Mouse (Mus musculus) Patski (cell line): Measurements from ENCODE around the gene Polr3c. TPM values are rescaled to one million over a fixed set of nuclear protein-coding genes. Genes with fewer than 3 reads are reported as not detected.
A peak's percentile ranks its signal among the peaks of the same experiment; 100 is the strongest.
"Not testable (repeated sequence)": the region's sequence is repeated elsewhere in the genome, so short reads cannot be mapped to it uniquely, and the experiment has no call there.

Experiments
- ATAC-seq: fragments of 100-300 bp; one replicate; pipeline ENCODE4 v1.8.0; 2021
- CTCF ChIA-PET: fragments of 350-600 bp; sonication (Branson Sonifier 250); formaldehyde crosslinking; loops from one replicate; lab custom pipeline; 2022; ENCODE audit warnings: inconsistent platforms; lab: Charles Lee
- POLR2A ChIA-PET: fragments of 350-600 bp; sonication (Branson Sonifier 250); formaldehyde crosslinking; loops from one replicate; lab custom pipeline; 2022; ENCODE audit warnings: antibody characterized with exemption, inconsistent platforms; lab: Charles Lee
- DNase-seq: peaks from one replicate; pipeline ENCODE4 v3.0.0-alpha.2; 2011; ENCODE audit warnings: low read depth, low spot score
- H3K27me3 ChIP-seq: fragments of 371-371 bp; one replicate; pipeline ENCODE4 v1.5.1; 2021
- CTCF ChIP-seq: fragments of 100-300 bp; IDR thresholded peaks from one replicate; pipeline ENCODE4 v1.5.1; 2021
- in situ Hi-C: fragments of 300-500 bp; cut with MboI; formaldehyde crosslinking; loops from 3 replicates; pipeline ENCODE4 v1.11.1; 2018; ENCODE audit warnings: low pct_unique_long_range_greater_than_20kb, mixed read lengths
- polyA plus RNA-seq: library from polyadenylated mRNA; unstranded; gene quantifications from one replicate; pipeline ENCODE4 v1.2.3, GENCODE M21; 2021

Polr3c gene
- polyA plus RNA-seq, 1 experiment from 2014 or later = 62.5 TPM

GRCm38 (mm10) chr3:96740279-96740678 is 12.9 kb upstream of the Polr3c start:
- H3K27me3 ChIP-seq, POLR2A ChIA-PET, in situ Hi-C loops, ATAC-seq, DNase-seq: not testable (repeated sequence)
- CTCF ChIA-PET = interaction anchor here (0.6 to 1.8 kb wide), 7 partner anchors 10 to 116 kb away, joined by 3 to 6 read pairs (median 3); no protein-coding TSS in a partner anchor
- TF ChIP-seq CTCF = peak; percentile 61

DNA sequence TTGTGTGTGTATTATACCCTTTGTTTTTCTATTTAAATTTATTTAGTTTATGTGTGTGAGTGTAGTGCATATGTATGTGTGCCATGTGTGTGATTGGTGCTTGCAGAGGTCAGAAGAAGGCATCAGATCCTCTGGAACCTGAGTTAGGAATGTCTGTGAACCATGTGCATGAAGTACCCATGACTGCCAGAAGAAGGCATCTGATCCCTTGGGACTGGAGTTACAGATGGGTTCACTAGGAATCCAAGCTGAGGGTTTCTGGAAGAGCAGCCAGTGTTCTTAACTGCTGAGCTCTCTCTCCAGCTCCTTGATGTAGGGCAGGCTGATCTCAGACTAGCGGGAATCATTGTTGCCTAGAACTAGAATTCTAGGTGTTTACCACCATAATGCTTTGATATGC is 10.6 kb upstream of the Polr3c start:
- ChIA-PET POLR2A (no interaction called here), CTCF (interaction anchor here (0.6 to 1.4 kb wide), 7 partner anchors 8 to 1223 kb away, joined by 3 to 8 read pairs (median 3); no protein-coding TSS in a partner anchor)
- peak; percentile 53 for ATAC-seq
- in situ Hi-C loops = no loop called here
- peak; percentile 69 for TF ChIP-seq CTCF
- no peak for DNase-seq
- H3K27me3 ChIP-seq = no peaks in the 10 kb centered on the region

- TF ChIP-seq CTCF = no peak
- POLR2A ChIA-PET = no interaction called here
- CTCF ChIA-PET = interaction anchor here (0.6 to 1.4 kb wide), 8 partner anchors 8 to 1222 kb away, joined by 3 to 8 read pairs (median 3); no protein-coding TSS in a partner anchor
- DNase-seq (no peak), ATAC-seq (no peak)
- no peaks in the 10 kb centered on the region for H3K27me3 ChIP-seq
- in situ Hi-C loops = no loop called here
Measured at GRCm38 (mm10) chr3:96737013-96737740, 9.7 kb upstream of the Polr3c start.

- in situ Hi-C loops = no loop called here
- DNase-seq (no peak), ATAC-seq (no peak)
- no peak for TF ChIP-seq CTCF
- ChIA-PET POLR2A (interaction anchor here (0.6 kb wide), 1 partner anchor 29 kb away, joined by 3 read pairs; no protein-coding TSS in a partner anchor), CTCF (interaction anchor here (0.7 kb wide), 1 partner anchor 14 kb away, joined by 3 read pairs; no protein-coding TSS in a partner anchor)
- H3K27me3 ChIP-seq = no peaks in the 10 kb centered on the region
Measured at GRCm38 (mm10) chr3:96735200-96735599, 7.8 kb upstream of the Polr3c start.

DNA sequence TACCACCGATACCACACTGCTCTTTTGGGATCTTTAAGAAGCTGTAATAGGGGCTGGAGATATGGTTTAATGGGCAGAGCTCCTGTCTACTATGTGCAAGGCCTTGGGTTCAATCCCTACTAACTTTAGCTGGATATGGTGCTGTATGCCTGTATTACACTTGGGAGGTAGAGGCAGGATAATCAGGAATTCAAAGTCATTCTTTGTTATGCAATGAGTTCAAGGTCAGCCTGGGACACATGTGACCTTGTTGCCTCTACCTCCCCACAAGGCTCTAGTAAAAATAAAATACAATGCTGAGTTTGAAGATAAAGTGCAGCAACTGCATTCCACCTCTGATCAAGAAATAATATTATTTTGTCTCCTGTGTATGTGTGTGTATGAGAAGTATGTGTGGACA is 6.6 kb upstream of the Polr3c start:
- in situ Hi-C loops = no loop called here
- DNase-seq (no peak), ATAC-seq (no peak)
- CTCF ChIA-PET = interaction anchor here (0.7 to 1.2 kb wide), 2 partner anchors 25 to 29 kb away, joined by 3 read pairs; no protein-coding TSS in a partner anchor
- H3K27me3 ChIP-seq = no peaks in the 10 kb centered on the region
- no peak for TF ChIP-seq CTCF
- POLR2A ChIA-PET = no interaction called here

- POLR2A ChIA-PET = interaction anchor here (1.2 kb wide), 1 partner anchor 27 kb away, joined by 3 read pairs; no protein-coding TSS in a partner anchor
- no peak for TF ChIP-seq CTCF
- in situ Hi-C loops = no loop called here
- CTCF ChIA-PET = interaction anchor here (2.0 to 2.1 kb wide), 2 partner anchors 10 to 12 kb away, joined by 5 to 7 read pairs; no protein-coding TSS in a partner anchor
- H3K27me3 ChIP-seq = no peaks in the 10 kb centered on the region
- DNase-seq = no peak
- no peak for ATAC-seq
Measured at GRCm38 (mm10) chr3:96730785-96731184, 3.4 kb upstream of the Polr3c start.

DNA sequence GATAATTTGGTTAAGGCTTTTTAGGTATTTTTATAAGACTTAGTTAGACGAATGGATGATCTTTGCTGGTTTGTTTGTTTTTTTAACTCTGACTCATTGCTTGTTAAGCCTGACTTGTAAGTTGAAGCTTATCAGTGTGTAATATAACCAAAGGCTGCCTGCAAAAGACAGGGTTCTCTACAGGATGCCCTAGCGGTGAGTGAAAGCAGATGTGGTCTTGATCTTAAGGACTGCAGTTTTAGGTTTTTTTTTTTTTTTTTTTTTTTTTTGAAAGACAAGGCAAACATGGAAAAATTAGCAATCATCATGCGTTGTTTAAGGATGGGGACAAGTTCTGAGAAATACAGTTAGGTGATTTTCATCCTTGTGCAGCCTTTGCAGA is 2.0 kb upstream of the Polr3c start:
- ChIA-PET CTCF (interaction anchor here (0.8 to 2.1 kb wide), 8 partner anchors 8 to 48 kb away, joined by 3 to 8 read pairs (median 4); no protein-coding TSS in a partner anchor), POLR2A (interaction anchor here (0.6 to 0.7 kb wide), 3 partner anchors 33 to 429 kb away, joined by 3 to 7 read pairs (median 5); no protein-coding TSS in a partner anchor)
- DNase-seq (no peak), ATAC-seq (no peak)
- in situ Hi-C loops = no loop called here
- H3K27me3 ChIP-seq = no peaks in the 10 kb centered on the region
- no peak for TF ChIP-seq CTCF

DNA sequence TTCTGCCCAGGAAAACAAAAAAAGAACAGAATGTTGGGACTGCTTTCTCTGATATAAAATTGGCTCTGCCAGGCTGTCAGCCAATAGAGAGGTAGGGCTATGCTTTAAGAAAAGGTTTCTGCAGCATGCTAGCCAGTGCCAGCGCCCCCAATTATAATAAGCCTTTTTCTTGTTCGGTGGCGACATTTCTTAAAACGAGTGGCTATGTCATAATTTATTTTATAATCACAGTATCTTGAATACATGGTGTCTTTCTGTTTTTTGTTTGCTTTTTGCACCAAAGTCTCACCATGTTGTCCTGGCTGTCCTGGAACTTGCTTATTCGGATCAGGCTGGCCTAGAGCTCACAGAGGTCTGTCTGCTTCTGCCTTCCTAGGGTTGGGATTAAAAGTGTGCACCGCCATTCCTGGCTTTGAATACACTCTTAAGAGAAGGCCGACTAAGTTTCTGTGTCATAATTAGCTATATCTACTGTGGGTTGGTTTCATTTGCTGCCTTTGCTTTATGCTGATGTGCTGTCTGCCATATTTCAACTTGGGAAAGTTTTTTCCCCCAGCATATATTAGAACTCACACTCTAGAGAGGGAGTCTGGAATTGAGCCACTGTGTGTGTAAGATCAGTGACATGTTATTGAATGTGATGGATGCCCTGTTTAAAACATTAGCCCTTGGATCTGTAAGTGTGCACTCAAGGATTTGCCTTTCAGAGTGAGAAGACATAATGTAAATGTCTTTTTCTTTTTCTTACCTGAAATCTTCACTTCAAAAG is 1.4 kb upstream of the Polr3c start:
- no peak for TF ChIP-seq CTCF
- no peaks in the 10 kb centered on the region for H3K27me3 ChIP-seq
- ChIA-PET POLR2A (interaction anchor here (0.6 to 0.7 kb wide), 3 partner anchors 20 to 429 kb away, joined by 3 to 7 read pairs (median 3); no protein-coding TSS in a partner anchor), CTCF (interaction anchor here (0.8 to 2.1 kb wide), 8 partner anchors 8 to 48 kb away, joined by 3 to 8 read pairs (median 4); no protein-coding TSS in a partner anchor)
- ATAC-seq (no peak), DNase-seq (no peak)
- in situ Hi-C loops = no loop called here

DNA sequence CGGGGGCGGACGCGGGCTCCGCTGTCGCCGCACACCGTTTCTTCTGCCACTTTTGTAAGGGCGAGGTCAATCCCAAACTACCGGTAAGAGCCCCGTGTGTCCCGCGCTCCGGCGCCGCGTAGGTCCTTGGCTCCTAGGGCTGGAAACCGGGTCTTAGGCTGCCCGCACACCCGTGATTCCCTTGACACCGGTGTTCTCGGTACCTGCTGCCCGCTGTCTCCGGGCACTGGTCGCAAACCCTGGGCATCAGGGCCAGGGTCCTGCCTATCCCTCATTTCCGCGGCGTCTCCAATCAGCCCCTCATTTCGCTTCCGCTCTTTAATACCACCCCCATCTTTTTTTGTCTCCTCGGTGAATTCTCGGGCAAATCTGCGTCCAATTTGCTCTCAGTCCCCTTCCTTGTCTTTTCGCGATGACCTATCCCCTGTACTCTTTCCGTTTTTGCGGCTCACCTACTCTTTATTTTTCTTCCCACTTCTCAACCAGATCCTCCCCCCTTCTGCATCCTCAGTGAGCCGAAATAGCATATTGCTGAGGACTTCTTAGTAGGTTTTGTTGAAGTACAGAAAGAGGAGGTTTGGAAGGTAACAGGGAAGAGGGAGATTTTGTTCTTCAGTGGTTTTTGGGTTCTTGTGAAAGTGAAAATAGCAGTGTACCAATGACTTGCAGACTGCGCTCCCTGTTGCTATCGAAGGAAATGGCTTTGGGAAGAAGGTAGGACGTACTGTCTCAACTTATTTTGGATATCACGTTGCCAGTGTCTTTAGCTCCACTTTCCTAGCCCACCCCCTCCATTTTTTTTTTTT is 603 bp upstream of the Polr3c start:
- ATAC-seq (peak; percentile 26), DNase-seq (no peak)
- TF ChIP-seq CTCF = no peak
- in situ Hi-C loops = no loop called here
- CTCF ChIA-PET = interaction anchor here (0.9 to 1.2 kb wide), 2 partner anchors 49 to 147 kb away, joined by 3 read pairs; no protein-coding TSS in a partner anchor
- H3K27me3 ChIP-seq = no peaks in the 10 kb centered on the region
- POLR2A ChIA-PET = interaction anchor here (0.6 to 0.7 kb wide), 2 partner anchors 19 to 571 kb away, joined by 3 read pairs; no protein-coding TSS in a partner anchor
